Mouse (Mus musculus) gastrocnemius, adult 2 months (tissue): ENCODE data around the gene Slc11a1. TPM values are rescaled to one million over a fixed set of nuclear protein-coding genes. Genes with fewer than 3 reads are reported as not detected.

Experiments
- DNase-seq: peaks from one replicate; pipeline ENCODE4 v3.0.0; 2022
- H3K27ac ChIP-seq: fragments of 200-600 bp; 2 replicates; pipeline ENCODE4 v1.8.1; 2022; ENCODE audit warnings: mild to moderate bottlenecking
- H3K4me3 ChIP-seq: fragments of 200-600 bp; 2 replicates; pipeline ENCODE4 v1.8.1; 2022; ENCODE audit warnings: mild to moderate bottlenecking, moderate library complexity
- CTCF ChIP-seq: fragments of 200-600 bp; IDR thresholded peaks from 2 replicates; pipeline ENCODE4 v1.8.1; 2022; ENCODE audit warnings: antibody characterized with exemption, mild to moderate bottlenecking, moderate library complexity
- intact Hi-C: fragments of 180-260 bp; cut with DNase I; formaldehyde crosslinking; loops from one replicate; pipeline ENCODE4 v1.15.1; 2025
- microRNA-seq: library from miRNA; unstranded; fragments of <30 nt; microRNA quantifications from one replicate; pipeline ENCODE4 v1.2.0, GENCODE M21; 2021
- total RNA-seq, 2 experiments: library from RNA; stranded (reverse); gene quantifications; 2 replicates each; pipeline ENCODE4 v1.2.3; 2021

Gene Slc11a1
- total RNA-seq, 2 experiments from 2014 or later: 3.8 to 5.6 TPM

DNA sequence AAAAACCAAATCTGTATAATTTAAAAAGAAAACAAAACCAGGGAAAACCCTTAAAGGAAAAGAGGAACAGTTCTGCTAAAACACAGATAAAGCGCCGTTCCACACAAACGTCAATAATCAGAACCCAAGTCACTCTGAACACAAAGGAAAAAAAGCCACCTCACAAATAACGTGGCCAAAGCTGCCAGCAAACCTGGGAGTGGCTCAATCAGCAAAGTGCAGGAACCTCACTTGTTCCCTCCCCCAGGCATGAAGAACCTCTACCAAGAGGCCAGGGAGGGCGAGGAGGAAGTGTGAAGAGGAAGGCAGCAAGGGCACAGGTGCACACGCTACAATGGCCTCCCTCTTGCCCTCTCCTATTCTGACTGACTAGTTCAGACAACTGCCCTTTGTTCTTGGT lies 60.6 kb downstream of the Slc11a1 start:
- no peak for TF ChIP-seq CTCF
- H3K4me3 ChIP-seq: no peak overlapping the region
- intact Hi-C loops: no loop called here
- DNase-seq: no peak
- no peak overlapping the region for H3K27ac ChIP-seq

Small RNAs within 50 kb of the gene (microRNA-seq; reads per million reads assigned to microRNA genes)
- gene Mir26b: 42,152 reads per million, percentile 97 among the genes with 10 or more reads in this experiment

Other genes with a start within 250 kb of the Slc11a1 start
- under 1 TPM in 1 of 2 experiments, not detected in 1; 0.08 TPM for gene Rufy4, start 249.7 kb upstream of the Slc11a1 start, total RNA-seq
- gene Cxcr2, start 221.2 kb upstream of the Slc11a1 start, total RNA-seq: under 1 TPM in 1 of 2 experiments, not detected in 1; 0.10 TPM
- not detected for gene Cxcr1, start 180.6 kb upstream of the Slc11a1 start, total RNA-seq
- gene Arpc2, start 139.1 kb upstream of the Slc11a1 start, total RNA-seq: 10 to 100 TPM; 58.8 to 78.5 TPM
- gene Gpbar1, start 96.6 kb upstream of the Slc11a1 start, total RNA-seq: not detected
- gene Aamp, start 90.5 kb upstream of the Slc11a1 start, total RNA-seq: 10 to 100 TPM; 69.4 to 76.1 TPM
- 10 to 100 TPM; 45.4 to 70.5 TPM for gene Pnkd, start 90.3 kb upstream of the Slc11a1 start, total RNA-seq
- gene Tmbim1, start 69.6 kb upstream of the Slc11a1 start, total RNA-seq: 10 to 100 TPM; 35.2 to 35.4 TPM
- under 1 TPM in 1 of 2 experiments, not detected in 1; 0.13 TPM for gene Catip, start 13.1 kb upstream of the Slc11a1 start, total RNA-seq
- 100 to 1,000 TPM in 1 of 2 experiments, 10 to 100 TPM in 1; 92.2 to 111 TPM for gene Ctdsp1, start 16.3 kb downstream of the Slc11a1 start, total RNA-seq
- not detected for gene Vil1, start 34.2 kb downstream of the Slc11a1 start, total RNA-seq
- 10 to 100 TPM; 12.0 to 16.3 TPM for gene Cnot9, start 130.9 kb downstream of the Slc11a1 start, total RNA-seq
- 100 to 1,000 TPM in 1 of 2 experiments, 10 to 100 TPM in 1; 67.8 to 126 TPM for gene Plcd4, start 167.7 kb downstream of the Slc11a1 start, total RNA-seq
- 1 to 10 TPM; 8.7 to 9.0 TPM for gene Usp37, start 169.1 kb downstream of the Slc11a1 start, total RNA-seq
- gene Zfp142, start 213.1 kb downstream of the Slc11a1 start, total RNA-seq: 10 to 100 TPM in 1 of 2 experiments, 1 to 10 TPM in 1; 8.1 to 15.5 TPM
- gene Bcs1l, start 213.1 kb downstream of the Slc11a1 start, total RNA-seq: 10 to 100 TPM; 16.9 to 26.2 TPM
- gene Rnf25, start 226.2 kb downstream of the Slc11a1 start, total RNA-seq: 10 to 100 TPM; 18.9 to 20.2 TPM
- under 1 TPM; 0.17 to 0.20 TPM for gene Stk36, start 226.2 kb downstream of the Slc11a1 start, total RNA-seq